Mouse (Mus musculus) bone marrow, adult 2 months (tissue): ENCODE data around the gene Golph3.

Experiments
- CTCF ChIP-seq: fragments of 200-500 bp; IDR thresholded peaks from 2 replicates; pipeline ENCODE4 v1.5.1; 2011; ENCODE audit warnings: low read length, control low read depth; ENCODE audit not compliant: control insufficient read depth, insufficient read depth
- POLR2A ChIP-seq: fragments of 200-500 bp; IDR thresholded peaks from 2 replicates; pipeline ENCODE4 v1.6.1; 2011; ENCODE audit warnings: low read depth, mild to moderate bottlenecking, control low read depth, low read length, borderline replicate concordance; ENCODE audit not compliant: control insufficient read depth

GRCm38 (mm10) chr15:12365416-12366071 lies 44.3 kb downstream of the Golph3 start:
- TF ChIP-seq CTCF (no peak), POLR2A (no peak)
